Mouse (Mus musculus): ENCODE results near the gene Ak5. TPM values are rescaled to one million over a fixed set of nuclear protein-coding genes. Genes with fewer than 3 reads are reported as not detected.
"Not testable (repeated sequence)": the region's sequence is repeated elsewhere in the genome, so short reads cannot be mapped to it uniquely, and the experiment has no call there.

Gene Ak5
- 1.5 and 1.9 TPM in 2 replicates for polyA plus RNA-seq (2016; fragmentation: Nextera tagmentation; extraction: Ambion mirVana)

- H3K36me3 ChIP-seq: no peaks in the 10 kb centered on the region
- 17% methylated on average over 2 of the region's 5 CpGs for WGBS
- no peak within 1 kb of the TSS for H3K27ac ChIP-seq
- peak within 1 kb of the TSS; percentile 99 for H3K4me2 ChIP-seq (replicated peaks)
- no peaks in the 10 kb centered on the region for H3K9me3 ChIP-seq
- peaks cover 29% of the 10 kb centered on the region for H3K27me3 ChIP-seq
- no peak for ATAC-seq (ENCODE audit: insufficient number of reproducible peaks, insufficient read depth, low FRiP score, low TSS enrichment)
- H3K9ac ChIP-seq: peak within 1 kb of the TSS; percentile 63
- H3K4me3 ChIP-seq: peak within 1 kb of the TSS; percentile 55
- 0 out of 2 replicates have a peak, but pooled peaks cover 6% of the 10 kb centered on the region for H3K4me1 ChIP-seq
Measured at GRCm38 (mm10) chr3:152668239-152668638, at the start of gene Ak5. TSS of gene Ak5 (minus strand) at chr3:152668360.

GRCm38 (mm10) chr3:152713991-152714902 is 46.1 kb upstream of the Ak5 start, which contains the start of gene Pigk:
TSS of gene Pigk (plus strand) at chr3:152714100.
- H3K36me3 ChIP-seq: no peaks in the 10 kb centered on the region
- H3K9me3 ChIP-seq: no peaks in the 10 kb centered on the region
- peak within 1 kb of the TSS; percentile 86 for H3K4me2 ChIP-seq (replicated peaks)
- H3K9ac ChIP-seq: peak within 1 kb of the TSS; percentile 81
- peak within 1 kb of the TSS; percentile 95 for H3K4me3 ChIP-seq
- H3K27me3 ChIP-seq: no peaks in the 10 kb centered on the region
- 0 out of 2 replicates have a peak, but pooled peaks cover 5% of the 10 kb centered on the region for H3K4me1 ChIP-seq
- ATAC-seq (ENCODE audit: insufficient number of reproducible peaks, insufficient read depth, low FRiP score, low TSS enrichment): peak; percentile 81
- H3K27ac ChIP-seq: no peak within 1 kb of the TSS
- 1% methylated on average over 48 of the region's 48 CpGs for WGBS

GRCm38 (mm10) chr3:152712957-152713356 is 44.8 kb upstream of the Ak5 start:
- 68% methylated on average over 4 of the region's 4 CpGs for WGBS
- 0 out of 2 replicates have a peak, but pooled peaks cover 5% of the 10 kb centered on the region for H3K4me1 ChIP-seq
- H3K27ac ChIP-seq: no peak overlapping the region
- no peaks in the 10 kb centered on the region for H3K27me3 ChIP-seq
- no peak overlapping the region for H3K4me2 ChIP-seq (replicated peaks)
- no peak overlapping the region for H3K4me3 ChIP-seq
- H3K9ac ChIP-seq: no peak overlapping the region
- H3K9me3 ChIP-seq: no peaks in the 10 kb centered on the region
- no peak for ATAC-seq (ENCODE audit: insufficient number of reproducible peaks, insufficient read depth, low FRiP score, low TSS enrichment)
- no peaks in the 10 kb centered on the region for H3K36me3 ChIP-seq

GRCm38 (mm10) chr3:152709936-152710335 is 41.8 kb upstream of the Ak5 start:
- H3K27me3 ChIP-seq: no peaks in the 10 kb centered on the region
- H3K4me3 ChIP-seq: no peak overlapping the region
- no peak overlapping the region for H3K4me2 ChIP-seq (replicated peaks)
- no peak overlapping the region for H3K27ac ChIP-seq
- no peak for ATAC-seq (ENCODE audit: insufficient number of reproducible peaks, insufficient read depth, low FRiP score, low TSS enrichment)
- no peaks in the 10 kb centered on the region for H3K9me3 ChIP-seq
- no peak overlapping the region for H3K9ac ChIP-seq
- WGBS: 40% methylated on average over 3 of the region's 3 CpGs
- H3K4me1 ChIP-seq: 0 out of 2 replicates have a peak, but pooled peaks cover 4% of the 10 kb centered on the region
- H3K36me3 ChIP-seq: no peaks in the 10 kb centered on the region

GRCm38 (mm10) chr3:152707321-152707823 is 39.2 kb upstream of the Ak5 start:
- no peak overlapping the region for H3K4me3 ChIP-seq
- H3K4me1 ChIP-seq: no peaks in the 10 kb centered on the region
- ATAC-seq (ENCODE audit: insufficient number of reproducible peaks, insufficient read depth, low FRiP score, low TSS enrichment): no peak
- H3K27ac ChIP-seq: no peak overlapping the region
- no peak overlapping the region for H3K4me2 ChIP-seq (replicated peaks)
- 82% methylated on average over 5 of the region's 5 CpGs for WGBS
- H3K27me3 ChIP-seq: no peaks in the 10 kb centered on the region
- no peak overlapping the region for H3K9ac ChIP-seq
- H3K9me3 ChIP-seq: no peaks in the 10 kb centered on the region
- no peaks in the 10 kb centered on the region for H3K36me3 ChIP-seq

GRCm38 (mm10) chr3:152706901-152707300 is 38.7 kb upstream of the Ak5 start:
- Histone ChIP-seq H3K36me3 (no peaks in the 10 kb centered on the region), H3K4me1 (no peaks in the 10 kb centered on the region), H3K9me3 (no peaks in the 10 kb centered on the region), H3K27ac (no peak overlapping the region), H3K9ac (no peak overlapping the region), H3K27me3 (no peaks in the 10 kb centered on the region), H3K4me3 (no peak overlapping the region), H3K4me2 (replicated peaks) (no peak overlapping the region)
- WGBS: 90% methylated on average over 2 of the region's 2 CpGs
- no peak for ATAC-seq (ENCODE audit: insufficient number of reproducible peaks, insufficient read depth, low FRiP score, low TSS enrichment)

GRCm38 (mm10) chr3:152705826-152706225 is 37.7 kb upstream of the Ak5 start:
- Histone ChIP-seq H3K9me3 (no peaks in the 10 kb centered on the region), H3K27me3 (no peaks in the 10 kb centered on the region), H3K36me3 (no peaks in the 10 kb centered on the region), H3K27ac (no peak overlapping the region), H3K9ac (no peak overlapping the region), H3K4me3 (no peak overlapping the region), H3K4me1 (no peaks in the 10 kb centered on the region), H3K4me2 (replicated peaks) (no peak overlapping the region)
- no peak for ATAC-seq (ENCODE audit: insufficient number of reproducible peaks, insufficient read depth, low FRiP score, low TSS enrichment)
- WGBS: 72% methylated on average over 5 of the region's 5 CpGs

- Histone ChIP-seq H3K4me3 (no peak overlapping the region; the same call in 1 of the 2 replicates), H3K27ac (no peak overlapping the region), H3K36me3 (no peaks in the 10 kb centered on the region), H3K27me3 (no peaks in the 10 kb centered on the region), H3K4me1 (no peaks in the 10 kb centered on the region), H3K4me2 (replicated peaks) (peak overlapping the region; percentile 17; the same call in 1 of the 2 replicates), H3K9me3 (no peaks in the 10 kb centered on the region), H3K9ac (no peak overlapping the region)
- 48% methylated on average over 8 of the region's 8 CpGs for WGBS
- no peak for ATAC-seq (ENCODE audit: insufficient number of reproducible peaks, insufficient read depth, low FRiP score, low TSS enrichment)
Measured at GRCm38 (mm10) chr3:152702274-152702843, 34.2 kb upstream of the Ak5 start.

GRCm38 (mm10) chr3:152701536-152701935 is 33.4 kb upstream of the Ak5 start:
- H3K36me3 ChIP-seq; H3K27me3 ChIP-seq; H3K4me1 ChIP-seq; H3K9me3 ChIP-seq; H3K4me3 ChIP-seq; H3K4me2 ChIP-seq (replicated peaks); ATAC-seq (ENCODE audit: insufficient number of reproducible peaks, insufficient read depth, low FRiP score, low TSS enrichment); H3K27ac ChIP-seq; H3K9ac ChIP-seq: not testable (repeated sequence)
- 89% methylated on average over 8 of the region's 8 CpGs for WGBS

GRCm38 (mm10) chr3:152699261-152699660 is 31.1 kb upstream of the Ak5 start:
- H3K36me3 ChIP-seq: no peaks in the 10 kb centered on the region
- H3K9me3 ChIP-seq: no peaks in the 10 kb centered on the region
- no peak overlapping the region for H3K4me3 ChIP-seq
- H3K27ac ChIP-seq: no peak overlapping the region
- H3K4me2 ChIP-seq (replicated peaks): no peak overlapping the region
- H3K27me3 ChIP-seq: no peaks in the 10 kb centered on the region
- no peaks in the 10 kb centered on the region for H3K4me1 ChIP-seq
- WGBS: 49% methylated on average over 8 of the region's 8 CpGs
- no peak overlapping the region for H3K9ac ChIP-seq
- ATAC-seq (ENCODE audit: insufficient number of reproducible peaks, insufficient read depth, low FRiP score, low TSS enrichment): no peak

- 80% methylated on average over 5 of the region's 5 CpGs for WGBS
- Histone ChIP-seq H3K27me3 (no peaks in the 10 kb centered on the region), H3K4me3 (no peak overlapping the region), H3K4me2 (replicated peaks) (no peak overlapping the region), H3K4me1 (no peaks in the 10 kb centered on the region), H3K9ac (no peak overlapping the region), H3K36me3 (no peaks in the 10 kb centered on the region), H3K27ac (no peak overlapping the region), H3K9me3 (no peaks in the 10 kb centered on the region)
- ATAC-seq (ENCODE audit: insufficient number of reproducible peaks, insufficient read depth, low FRiP score, low TSS enrichment): no peak
Measured at GRCm38 (mm10) chr3:152698017-152698416, 29.9 kb upstream of the Ak5 start.

- H3K4me1 ChIP-seq: no peaks in the 10 kb centered on the region
- no peak overlapping the region for H3K4me2 ChIP-seq (replicated peaks)
- ATAC-seq (ENCODE audit: insufficient number of reproducible peaks, insufficient read depth, low FRiP score, low TSS enrichment): no peak
- H3K27me3 ChIP-seq: no peaks in the 10 kb centered on the region
- H3K9ac ChIP-seq: no peak overlapping the region
- WGBS: 93% methylated on average over 3 of the region's 3 CpGs
- no peak overlapping the region for H3K27ac ChIP-seq
- no peak overlapping the region for H3K4me3 ChIP-seq
- H3K9me3 ChIP-seq: no peaks in the 10 kb centered on the region
- no peaks in the 10 kb centered on the region for H3K36me3 ChIP-seq
Measured at GRCm38 (mm10) chr3:152694950-152695349, 26.8 kb upstream of the Ak5 start.
